Mouse (Mus musculus): ENCODE results near the gene Pop7. TPM values are rescaled to one million over a fixed set of nuclear protein-coding genes. Genes with fewer than 3 reads are reported as not detected.

The Pop7 gene
- polyA plus RNA-seq, 1 experiment from 2014 or later: 55.1 TPM

DNA sequence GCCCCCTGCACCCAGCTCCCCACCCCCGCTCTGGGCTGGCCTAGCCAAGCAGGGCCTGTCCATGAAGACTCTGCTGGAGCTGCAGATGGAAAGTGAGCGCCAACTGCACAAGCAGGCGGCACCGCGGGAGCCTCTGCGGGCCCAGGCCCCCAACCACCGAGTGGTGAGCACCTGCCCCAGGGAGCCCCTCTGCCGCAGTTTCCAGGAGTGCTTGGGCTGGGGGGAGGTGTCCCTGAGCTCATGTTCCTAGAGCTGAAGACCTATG is 21.9 kb upstream of the Pop7 start:
- no peak for TF ChIP-seq CTCF (IDR thresholded peaks at IDR 0.05; ENCODE audit: low read depth)
- 86% methylated on average over 8 of the region's 8 CpGs for WGBS
- H3K36me3 ChIP-seq (ENCODE audit: insufficient read depth, low read length): peaks cover 78% of the 10 kb centered on the region

DNA sequence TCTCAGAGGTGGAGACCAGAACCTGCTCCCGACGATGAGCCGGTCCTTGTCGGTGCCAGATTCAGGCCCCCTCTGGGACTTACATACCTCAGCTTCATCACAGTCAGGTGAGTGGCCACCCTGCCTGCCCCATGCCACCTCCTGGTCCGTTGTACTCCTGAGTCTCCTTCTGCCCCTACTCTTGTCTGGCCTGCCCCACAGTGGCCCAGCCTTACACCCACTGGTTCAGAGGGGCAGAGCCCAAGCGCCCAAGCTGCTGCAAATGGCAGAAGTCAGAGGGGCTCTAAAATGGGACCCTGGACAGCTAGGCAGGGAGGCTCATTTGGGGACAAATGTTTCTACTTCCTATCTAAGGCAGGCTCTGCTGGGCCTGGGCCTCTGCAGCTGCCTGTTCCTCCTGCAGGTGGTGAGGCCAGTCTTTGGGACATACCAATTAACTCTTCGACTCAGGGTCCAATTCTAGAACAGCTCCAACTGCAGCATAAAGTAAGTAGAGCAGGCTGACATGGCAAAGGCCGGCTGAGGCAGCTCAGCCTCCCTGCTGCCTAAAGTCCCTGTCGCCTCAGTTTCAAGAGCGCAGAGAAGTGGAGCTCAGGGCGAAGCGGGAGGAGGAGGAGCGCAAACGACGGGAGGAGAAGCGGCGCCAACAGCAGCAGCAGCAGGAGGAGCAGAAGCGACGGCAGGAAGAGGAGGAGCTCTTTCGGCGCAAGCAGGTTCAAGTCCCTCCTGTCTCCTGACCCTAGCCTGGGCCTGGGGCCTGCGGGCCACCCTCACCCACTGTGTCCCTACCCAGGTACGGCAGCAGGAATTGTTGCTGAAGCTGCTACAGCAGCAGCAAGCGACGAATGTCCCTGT is 21.3 kb upstream of the Pop7 start:
- Histone ChIP-seq H3K4me3 (replicated peaks; ENCODE audit: low read depth, low read length) (no peak overlapping the region), H3K27me3 (ENCODE audit: insufficient read depth, low read length) (no peaks in the 10 kb centered on the region), H3K27ac (no peak overlapping the region), H3K4me1 (replicated peaks; ENCODE audit: insufficient read depth, low read length) (no peaks in the 10 kb centered on the region), H3K9me3 (replicated peaks; ENCODE audit: low read length) (no peaks in the 10 kb centered on the region), H3K9ac (ENCODE audit: low read depth, low read length) (no peak overlapping the region), H3K4me2 (ENCODE audit: low read length) (no peak overlapping the region), H3K36me3 (ENCODE audit: insufficient read depth, low read length) (peaks cover 77% of the 10 kb centered on the region)
- ATAC-seq (replicated peaks; ENCODE audit: low FRiP score, low read depth): no peak
- 80% methylated on average over 25 of the region's 25 CpGs for WGBS
- DNase-seq (ENCODE audit: low spot score): no peak
- TF ChIP-seq CTCF (IDR thresholded peaks at IDR 0.05; ENCODE audit: low read depth): no peak

More for the DNA sequence above, 21.9 kb upstream of the Pop7 start:
- Histone ChIP-seq H3K9ac (ENCODE audit: low read depth, low read length) (no peak overlapping the region), H3K4me2 (ENCODE audit: low read length) (no peak overlapping the region), H3K9me3 (replicated peaks; ENCODE audit: low read length) (no peaks in the 10 kb centered on the region), H3K27me3 (ENCODE audit: insufficient read depth, low read length) (no peaks in the 10 kb centered on the region), H3K4me1 (replicated peaks; ENCODE audit: insufficient read depth, low read length) (no peaks in the 10 kb centered on the region), H3K27ac (no peak overlapping the region), H3K4me3 (replicated peaks; ENCODE audit: low read depth, low read length) (no peak overlapping the region)
- DNase-seq (ENCODE audit: low spot score): no peak
- ATAC-seq (replicated peaks; ENCODE audit: low FRiP score, low read depth): no peak

DNA sequence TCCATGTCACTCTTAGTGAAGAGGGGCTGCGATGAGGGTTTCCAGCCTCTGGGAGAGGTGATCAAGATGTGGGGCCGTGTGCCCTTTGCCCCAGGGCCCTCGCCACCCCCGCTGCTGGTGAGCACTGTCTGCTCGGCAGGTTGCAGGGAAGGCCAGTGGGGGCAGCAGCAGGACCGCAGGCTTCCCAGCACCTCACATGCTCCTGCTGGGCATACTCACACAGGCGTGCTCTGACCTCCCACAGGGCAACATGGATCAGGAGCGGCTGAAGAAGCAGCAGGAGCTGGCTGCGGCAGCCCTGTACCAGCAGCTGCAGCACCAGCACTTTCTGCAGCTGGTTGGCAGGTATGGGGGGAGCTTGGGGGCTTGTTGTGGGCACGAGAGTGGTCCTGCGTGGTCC is 20.4 kb upstream of the Pop7 start:
- no peak for TF ChIP-seq CTCF (IDR thresholded peaks at IDR 0.05; ENCODE audit: low read depth)
- no peak for DNase-seq (ENCODE audit: low spot score)
- Histone ChIP-seq H3K36me3 (ENCODE audit: insufficient read depth, low read length) (peaks cover 71% of the 10 kb centered on the region), H3K27ac (no peak overlapping the region), H3K9me3 (replicated peaks; ENCODE audit: low read length) (no peaks in the 10 kb centered on the region), H3K27me3 (ENCODE audit: insufficient read depth, low read length) (no peaks in the 10 kb centered on the region), H3K9ac (ENCODE audit: low read depth, low read length) (no peak overlapping the region), H3K4me3 (replicated peaks; ENCODE audit: low read depth, low read length) (no peak overlapping the region), H3K4me2 (ENCODE audit: low read length) (no peak overlapping the region), H3K4me1 (replicated peaks; ENCODE audit: insufficient read depth, low read length) (no peaks in the 10 kb centered on the region)
- ATAC-seq (replicated peaks; ENCODE audit: low FRiP score, low read depth): no peak
- 79% methylated on average over 11 of the region's 11 CpGs for WGBS

DNA sequence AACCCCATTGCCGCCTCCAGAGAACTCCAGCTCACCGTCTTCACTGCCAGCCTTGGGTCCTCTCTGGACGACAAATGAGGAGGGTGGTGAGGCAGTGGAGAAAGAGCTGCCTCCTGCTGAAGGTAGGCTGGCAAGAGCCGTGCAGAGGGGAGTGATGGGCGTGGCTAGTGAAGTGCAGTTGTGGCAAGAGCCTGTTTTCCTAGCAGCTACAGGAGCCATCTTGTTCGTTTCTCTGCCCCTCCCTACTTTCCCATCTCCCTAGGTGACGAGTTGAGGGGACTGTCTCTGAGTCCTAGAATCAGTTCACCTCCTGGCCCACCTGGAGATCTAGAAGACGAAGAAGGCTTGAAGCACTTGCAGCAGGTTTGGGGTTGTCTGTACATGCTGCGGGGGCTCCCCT is 19.5 kb upstream of the Pop7 start:
- no peaks in the 10 kb centered on the region for H3K9me3 ChIP-seq (replicated peaks; ENCODE audit: low read length)
- ATAC-seq (replicated peaks; ENCODE audit: low FRiP score, low read depth) (no peak), DNase-seq (ENCODE audit: low spot score) (no peak)
- TF ChIP-seq CTCF (IDR thresholded peaks at IDR 0.05; ENCODE audit: low read depth): no peak
- H3K27me3 ChIP-seq (ENCODE audit: insufficient read depth, low read length): no peaks in the 10 kb centered on the region
- no peak overlapping the region for H3K9ac ChIP-seq (ENCODE audit: low read depth, low read length)
- no peak overlapping the region for H3K4me3 ChIP-seq (replicated peaks; ENCODE audit: low read depth, low read length)
- WGBS: 77% methylated on average over 9 of the region's 9 CpGs
- H3K27ac ChIP-seq: no peak overlapping the region
- H3K4me1 ChIP-seq (replicated peaks; ENCODE audit: insufficient read depth, low read length): no peaks in the 10 kb centered on the region
- H3K36me3 ChIP-seq (ENCODE audit: insufficient read depth, low read length): peaks cover 65% of the 10 kb centered on the region
- no peak overlapping the region for H3K4me2 ChIP-seq (ENCODE audit: low read length)

DNA sequence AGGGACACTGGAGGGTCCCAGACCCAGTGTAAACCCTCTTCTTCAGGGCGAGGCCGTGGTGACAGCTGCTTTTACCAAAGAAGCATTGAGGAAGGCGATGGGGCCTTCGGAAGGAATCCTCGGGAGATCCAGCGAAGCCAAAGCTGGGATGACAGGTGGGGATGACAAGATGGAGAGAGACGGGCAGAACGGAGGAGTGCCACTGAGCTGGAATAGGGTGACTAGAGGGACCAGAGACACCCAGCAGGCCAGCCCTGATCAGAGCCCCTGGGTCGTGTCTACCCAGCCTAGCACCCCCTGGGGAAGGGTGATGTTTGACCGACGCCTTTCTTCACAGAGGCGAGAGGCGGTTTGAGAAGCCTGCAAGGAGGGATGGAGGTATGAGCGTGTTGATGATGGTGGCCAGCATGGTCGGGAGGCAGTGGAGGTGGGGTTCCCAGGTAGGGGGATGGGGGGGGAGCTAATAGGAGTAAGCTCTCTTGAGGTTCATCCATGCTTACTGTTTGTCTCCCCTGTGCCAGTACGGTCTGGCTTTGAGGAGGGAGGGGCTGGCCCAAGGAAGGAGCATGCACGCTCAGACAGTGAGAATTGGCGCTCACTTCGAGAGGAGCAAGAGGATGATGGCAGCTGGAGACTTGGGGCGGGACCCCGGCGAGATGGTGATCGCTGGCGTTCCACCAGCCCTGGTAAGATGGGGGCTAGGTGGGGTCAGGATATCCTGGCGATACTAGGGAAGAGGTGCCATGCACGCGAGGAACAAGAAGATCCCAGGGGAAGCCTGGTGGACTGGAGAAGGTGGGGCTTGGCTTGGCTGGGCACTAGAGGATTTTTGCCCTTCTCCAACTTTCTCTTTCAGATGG is 17.6 kb upstream of the Pop7 start:
- H3K4me2 ChIP-seq (ENCODE audit: low read length): no peak overlapping the region
- DNase-seq (ENCODE audit: low spot score) (no peak), ATAC-seq (replicated peaks; ENCODE audit: low FRiP score, low read depth) (no peak)
- H3K4me1 ChIP-seq (replicated peaks; ENCODE audit: insufficient read depth, low read length): no peaks in the 10 kb centered on the region
- no peaks in the 10 kb centered on the region for H3K9me3 ChIP-seq (replicated peaks; ENCODE audit: low read length)
- no peak for TF ChIP-seq CTCF (IDR thresholded peaks at IDR 0.05; ENCODE audit: low read depth)
- H3K4me3 ChIP-seq (replicated peaks; ENCODE audit: low read depth, low read length): no peak overlapping the region
- 88% methylated on average over 27 of the region's 27 CpGs for WGBS
- H3K36me3 ChIP-seq (ENCODE audit: insufficient read depth, low read length): peaks cover 57% of the 10 kb centered on the region
- no peak overlapping the region for H3K9ac ChIP-seq (ENCODE audit: low read depth, low read length)
- H3K27ac ChIP-seq: no peak overlapping the region
- H3K27me3 ChIP-seq (ENCODE audit: insufficient read depth, low read length): no peaks in the 10 kb centered on the region

DNA sequence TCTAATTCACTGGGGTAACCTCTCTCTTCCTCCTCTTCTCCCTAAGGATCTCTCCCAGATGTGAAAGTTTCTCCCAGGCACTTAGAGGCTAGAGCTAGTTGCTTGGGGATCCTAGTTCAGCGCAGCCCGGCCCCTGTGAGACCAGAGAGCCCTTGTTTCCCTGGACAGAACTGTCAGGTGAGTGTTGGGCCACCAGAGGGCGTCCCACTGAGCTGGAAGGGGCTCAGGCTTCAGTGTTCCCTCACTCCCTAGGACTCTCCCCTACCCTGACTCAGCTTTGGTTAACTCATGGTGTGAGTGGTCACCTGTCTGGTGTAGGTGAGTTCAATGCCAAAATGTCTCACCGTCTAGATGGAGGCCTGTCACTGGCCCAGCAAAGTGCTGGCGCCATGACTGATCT is 16.1 kb upstream of the Pop7 start, which contains the start of gene Gigyf1:
Gene Gigyf1, plus strand, starts transcription at position 113 of the 400 bp plus-strand sequence.
- ATAC-seq (replicated peaks; ENCODE audit: low FRiP score, low read depth) (no peak; the same call in 1 of the 2 replicates), DNase-seq (ENCODE audit: low spot score) (peak; percentile 43)
- Histone ChIP-seq H3K4me3 (replicated peaks; ENCODE audit: low read depth, low read length) (no peak within 1 kb of the TSS), H3K4me2 (ENCODE audit: low read length) (no peak within 1 kb of the TSS), H3K9me3 (replicated peaks; ENCODE audit: low read length) (no peaks in the 10 kb centered on the region), H3K36me3 (ENCODE audit: insufficient read depth, low read length) (peaks cover 47% of the 10 kb centered on the region), H3K4me1 (replicated peaks; ENCODE audit: insufficient read depth, low read length) (no peaks in the 10 kb centered on the region), H3K27ac (no peak within 1 kb of the TSS), H3K27me3 (ENCODE audit: insufficient read depth, low read length) (no peaks in the 10 kb centered on the region), H3K9ac (ENCODE audit: low read depth, low read length) (no peak within 1 kb of the TSS)
- 75% methylated on average over 5 of the region's 5 CpGs for WGBS
- TF ChIP-seq CTCF (IDR thresholded peaks at IDR 0.05; ENCODE audit: low read depth): peak; percentile 67
